Mouse (Mus musculus) hematopoietic stem cell, adult 5-6 weeks (primary cell): ENCODE results near the gene Cacna1h. TPM values are rescaled to one million over a fixed set of nuclear protein-coding genes. Genes with fewer than 3 reads are reported as not detected.

Source experiments
- ATAC-seq, 2 experiments: fragments of 125-278 bp in 1 of 2; replicated peaks in 1 of 2; 2 replicates each; pipeline ENCODE4 v1.8.0; 2016 to 2017; ENCODE audit warnings: inconsistent platforms in 2 of 2, mild to moderate bottlenecking in 2 of 2, moderate number of reproducible peaks in 2 of 2, low read depth in 1 of 2, moderate TSS enrichment in 1 of 2; ENCODE audit not compliant: low FRiP score in 2 of 2, poor library complexity in 2 of 2, severe bottlenecking in 2 of 2, insufficient read depth in 1 of 2, low TSS enrichment in 1 of 2
- total RNA-seq: library from RNA; stranded (forward); fragments of 172-1452, 232-1000 nt; gene quantifications from 2 replicates; pipeline ENCODE4 v1.2.3, GENCODE M21; 2017

The Cacna1h gene
- total RNA-seq, 1 experiment from 2014 or later, result 0.74 TPM

GRCm38 (mm10) chr17:25394526-25394925 is 39.1 kb downstream of the Cacna1h start:
- no peak for ATAC-seq

GRCm38 (mm10) chr17:25374011-25374410 is 59.6 kb downstream of the Cacna1h start:
- ATAC-seq, result no peak

GRCm38 (mm10) chr17:25372491-25372890 is 61.1 kb downstream of the Cacna1h start:
- ATAC-seq, result no peak

GRCm38 (mm10) chr17:25368973-25369372 is 64.6 kb downstream of the Cacna1h start, which contains the start of gene Tpsg1:
Tpsg1 (plus strand) TSS chr17:25369273.
- no peak for ATAC-seq

- no peak for ATAC-seq
Observed at GRCm38 (mm10) chr17:25366005-25366404, 67.6 kb downstream of the Cacna1h start, which contains the start of gene Tpsb2. Tpsb2 (plus strand) TSS chr17:25366305.

DNA sequence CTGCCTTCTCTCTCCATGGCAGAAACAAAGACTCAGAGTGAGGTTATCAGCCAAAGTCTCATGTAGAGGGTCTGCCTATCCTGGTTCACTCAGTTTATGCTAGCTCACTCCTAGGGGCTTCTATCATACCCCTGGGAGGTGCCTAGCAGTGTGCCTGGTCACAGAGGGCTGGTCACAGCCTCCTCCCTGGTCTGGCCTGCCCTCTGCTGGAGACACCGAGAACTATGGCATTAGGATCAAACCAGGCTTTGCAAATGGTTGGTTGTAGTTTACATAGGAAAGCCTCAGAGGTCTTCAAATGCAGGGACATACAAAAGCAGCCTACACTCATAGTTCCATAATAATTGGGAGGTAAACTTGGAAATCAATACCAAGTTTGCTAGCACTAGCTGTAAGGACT is 69.9 kb downstream of the Cacna1h start:
- ATAC-seq, result peak in 1 of 2 experiments; percentile 71; a peak in 2 of 4 replicates

GRCm38 (mm10) chr17:25361291-25361690 is 72.3 kb downstream of the Cacna1h start:
- ATAC-seq, result no peak

DNA sequence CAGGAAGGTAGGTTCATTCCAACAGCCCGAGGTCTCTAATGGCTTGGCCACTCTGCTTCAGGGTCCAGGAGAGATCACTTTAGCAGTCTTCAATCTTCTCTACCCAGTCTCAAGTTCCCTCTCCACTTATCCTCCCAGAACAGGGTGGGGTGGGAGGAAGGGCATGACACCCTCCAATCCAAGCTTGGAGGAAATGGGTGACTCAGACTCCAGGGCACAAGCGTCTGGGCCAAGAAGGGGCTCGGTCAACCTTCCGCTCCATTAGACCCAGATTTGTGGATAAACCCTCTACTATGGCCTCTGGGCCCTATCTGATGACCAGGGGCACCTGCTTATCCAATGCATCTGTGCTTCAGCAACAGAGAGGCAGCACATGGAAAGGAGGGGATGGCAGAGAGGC is 88.1 kb downstream of the Cacna1h start, which contains the start of gene Tpsab1:
Tpsab1 (minus strand) TSS at position 101 of the 400 bp plus-strand sequence.
- no peak for ATAC-seq

- ATAC-seq, result no peak
Observed at GRCm38 (mm10) chr17:25341490-25341889, 92.1 kb downstream of the Cacna1h start.

- no peak for ATAC-seq
Observed at GRCm38 (mm10) chr17:25340003-25340402, 93.6 kb downstream of the Cacna1h start.

- no peak for ATAC-seq
Observed at GRCm38 (mm10) chr17:25338218-25338617, 95.4 kb downstream of the Cacna1h start.

DNA sequence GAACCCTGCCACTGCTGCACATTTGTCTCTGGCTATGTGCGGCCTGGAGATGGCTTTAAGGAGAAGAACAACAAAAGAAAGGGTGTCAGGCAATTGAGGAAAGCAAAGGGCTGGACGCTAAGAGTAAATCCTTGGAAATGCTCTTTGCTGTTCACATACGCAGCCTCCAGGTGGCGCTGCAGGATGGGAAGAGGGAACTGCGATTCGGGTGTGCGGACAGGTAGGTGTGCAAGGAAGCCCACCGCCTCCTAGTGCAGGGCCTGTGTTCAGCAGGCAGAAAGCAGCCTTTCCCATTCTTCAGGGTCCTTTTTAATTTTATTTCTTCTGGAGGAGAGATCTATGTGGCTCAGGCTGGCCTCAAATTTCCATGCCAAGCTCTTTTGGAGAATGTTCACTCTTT is 99.6 kb downstream of the Cacna1h start:
- ATAC-seq, result peak; percentile 44 to 46; a peak in 2 of 4 replicates

GRCm38 (mm10) chr17:25332321-25332720 is 101.3 kb downstream of the Cacna1h start:
- ATAC-seq, result peak; percentile 55 to 58; a peak in 3 of 4 replicates

Other genes with a start within 250 kb of the Cacna1h start
- gene BC003965, start 249.2 kb downstream of the Cacna1h start, total RNA-seq, result 13.3 and 18.7 TPM in 2 replicates
- gene Unkl, start 245.4 kb downstream of the Cacna1h start, total RNA-seq, result 11.6 and 14.4 TPM in 2 replicates
- gene Gnptg, start 193.7 kb downstream of the Cacna1h start, total RNA-seq, result 16.6 and 21.9 TPM in 2 replicates
- gene Tsr3, start 193.6 kb downstream of the Cacna1h start, total RNA-seq, result 29.1 and 29.9 TPM in 2 replicates
- gene Baiap3, start 177.4 kb downstream of the Cacna1h start, total RNA-seq, result 1.3 and 1.8 TPM in 2 replicates
- gene Ube2i, start 159.2 kb downstream of the Cacna1h start, total RNA-seq, result 371 and 385 TPM in 2 replicates
- gene Prss34, start 135.4 kb downstream of the Cacna1h start, total RNA-seq, result 10.8 and 48.7 TPM in 2 replicates
- not detected in 2 replicates for gene Prss28, start 125.1 kb downstream of the Cacna1h start, total RNA-seq
- gene Prss29, start 115.1 kb downstream of the Cacna1h start, total RNA-seq, result not detected in 2 replicates
- gene Tpsab1, start 88.2 kb downstream of the Cacna1h start, total RNA-seq, result not detected in 2 replicates
- gene Tpsb2, start 67.5 kb downstream of the Cacna1h start, total RNA-seq, result not detected in 2 replicates
- not detected in 2 replicates for gene Tpsg1, start 64.5 kb downstream of the Cacna1h start, total RNA-seq
- not detected in 2 replicates for gene Tekt4, start 20.8 kb upstream of the Cacna1h start, total RNA-seq
- not detected in 2 replicates for gene Sstr5, start 63.5 kb upstream of the Cacna1h start, total RNA-seq
- not detected in 2 replicates for gene Sox8, start 136.9 kb upstream of the Cacna1h start, total RNA-seq
- gene Lmf1, start 145.3 kb upstream of the Cacna1h start, total RNA-seq, result 6.7 and 12.1 TPM in 2 replicates